Mouse (Mus musculus) neural tube, embryonic 13.5 days (tissue): ENCODE results near the gene Sec61a2. TPM values are rescaled to one million over a fixed set of nuclear protein-coding genes. Genes with fewer than 3 reads are reported as not detected.

Source experiments
- ATAC-seq: fragments of 200-750 bp; cut with Nextera tagmentation; 2 replicates; pipeline ENCODE4 v1.8.0; 2017; ENCODE audit warnings: low read depth, mild to moderate bottlenecking, moderate TSS enrichment, moderate library complexity
- H3K27ac ChIP-seq: fragments of 300-500 bp; sonication (generic); replicated peaks from 2 replicates; pipeline ENCODE4 v1.5.1; 2015; ENCODE audit warnings: moderate library complexity, mild to moderate bottlenecking, inconsistent platforms
- H3K27me3 ChIP-seq: fragments of 300-500 bp; sonication (generic); 2 replicates; pipeline ENCODE4 v1.6.1; 2015; ENCODE audit warnings: mild to moderate bottlenecking, inconsistent platforms
- H3K36me3 ChIP-seq: fragments of 300-500 bp; sonication (generic); 2 replicates; pipeline ENCODE4 v1.6.1; 2015; ENCODE audit warnings: mild to moderate bottlenecking, inconsistent platforms
- H3K4me1 ChIP-seq: fragments of 300-500 bp; sonication (generic); replicated peaks from 2 replicates; pipeline ENCODE4 v1.6.1; 2015; ENCODE audit warnings: inconsistent platforms
- H3K4me2 ChIP-seq: fragments of 300-500 bp; sonication (generic); 2 replicates; pipeline ENCODE4 v1.6.1; 2015; ENCODE audit warnings: inconsistent platforms, mild to moderate bottlenecking, moderate library complexity
- H3K4me3 ChIP-seq: fragments of 300-500 bp; sonication (generic); 2 replicates; pipeline ENCODE4 v1.5.1; 2015; ENCODE audit warnings: mild to moderate bottlenecking, inconsistent platforms
- H3K9ac ChIP-seq: fragments of 300-500 bp; sonication (generic); 2 replicates; pipeline ENCODE4 v1.6.1; 2015; ENCODE audit warnings: moderate library complexity, mild to moderate bottlenecking, inconsistent platforms
- H3K9me3 ChIP-seq: fragments of 300-500 bp; sonication (generic); 2 replicates; pipeline ENCODE4 v1.6.1; 2016; ENCODE audit warnings: inconsistent platforms
- WGBS: fragments of 180-500 bp; shearing (Covaris S2); methylation state at CpG from one replicate; pipeline ENCODE4 v1.1.7; 2015; 5-methylcytosine and 5-hydroxymethylcytosine counted together
- polyA plus RNA-seq: library from polyadenylated mRNA; unstranded; fragments of >200 nt; fragmentation: Nextera tagmentation; extraction: Ambion mirVana; gene quantifications from 2 replicates; pipeline ENCODE4 v1.2.1, GENCODE M21; 2015

The Sec61a2 gene
- polyA plus RNA-seq, 1 experiment from 2014 or later, result 106 TPM

GRCm38 (mm10) chr2:5877446-5877845 lies 17.8 kb downstream of the Sec61a2 start:
- Histone ChIP-seq H3K27ac (no peak overlapping the region), H3K27me3 (no peaks in the 10 kb centered on the region), H3K4me2 (no peak overlapping the region), H3K9me3 (no peaks in the 10 kb centered on the region), H3K9ac (no peak overlapping the region), H3K4me3 (no peak overlapping the region), H3K36me3 (peaks cover 81% of the 10 kb centered on the region), H3K4me1 (no peaks in the 10 kb centered on the region)
- WGBS, result 56% methylated on average over 3 of the region's 3 CpGs
- ATAC-seq, result no peak

DNA sequence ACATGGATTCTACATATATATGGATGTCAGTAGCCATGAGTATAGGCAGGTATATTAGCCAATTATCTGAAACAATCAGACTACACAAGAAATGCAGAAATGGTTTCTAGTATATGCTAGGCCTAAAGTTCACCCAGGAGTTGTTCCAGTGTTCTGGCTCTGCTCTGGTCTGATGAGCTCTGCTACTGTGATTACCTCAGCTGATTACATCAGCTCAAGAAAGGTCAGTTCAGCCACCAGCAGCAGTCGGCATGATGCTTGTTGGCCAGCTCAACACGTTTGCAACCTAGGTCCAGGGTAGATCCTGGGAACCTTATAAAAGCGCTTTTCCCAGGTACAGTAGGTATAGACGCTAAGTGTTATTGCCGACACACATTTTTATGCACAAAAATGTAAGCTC lies 25.5 kb downstream of the Sec61a2 start:
- no peak for ATAC-seq
- H3K27me3 ChIP-seq, result no peaks in the 10 kb centered on the region
- no peaks in the 10 kb centered on the region for H3K4me1 ChIP-seq
- H3K9me3 ChIP-seq, result no peaks in the 10 kb centered on the region
- 93% methylated on average over 5 of the region's 5 CpGs for WGBS
- no peak overlapping the region for H3K4me3 ChIP-seq
- no peak overlapping the region for H3K4me2 ChIP-seq
- H3K36me3 ChIP-seq, result peaks cover 71% of the 10 kb centered on the region
- no peak overlapping the region for H3K27ac ChIP-seq
- no peak overlapping the region for H3K9ac ChIP-seq

DNA sequence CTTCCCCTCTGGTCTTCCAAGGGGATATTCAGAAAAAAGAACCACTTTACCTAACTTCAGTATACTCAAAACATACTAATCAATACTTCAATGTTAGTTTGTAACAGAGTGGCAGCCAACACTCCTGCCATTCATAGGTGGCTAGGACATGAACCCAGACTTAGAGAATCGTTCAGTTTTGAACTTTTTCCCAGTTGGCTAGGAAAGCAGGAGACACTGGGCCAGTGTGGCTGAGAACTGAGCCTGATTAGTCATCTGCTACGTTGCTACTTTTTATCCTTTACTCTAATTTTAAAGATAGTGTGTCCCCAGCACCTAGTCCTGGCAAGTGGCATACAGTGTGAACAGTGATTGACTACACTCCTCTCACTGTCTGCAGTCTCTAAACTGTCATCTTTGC lies 27.6 kb downstream of the Sec61a2 start:
- Histone ChIP-seq H3K4me3 (no peak overlapping the region), H3K9ac (no peak overlapping the region), H3K4me2 (no peak overlapping the region), H3K4me1 (no peaks in the 10 kb centered on the region), H3K27me3 (no peaks in the 10 kb centered on the region), H3K36me3 (peaks cover 67% of the 10 kb centered on the region), H3K9me3 (no peaks in the 10 kb centered on the region), H3K27ac (no peak overlapping the region)
- no peak for ATAC-seq
- WGBS, result 92% methylated on average over 2 of the region's 2 CpGs

DNA sequence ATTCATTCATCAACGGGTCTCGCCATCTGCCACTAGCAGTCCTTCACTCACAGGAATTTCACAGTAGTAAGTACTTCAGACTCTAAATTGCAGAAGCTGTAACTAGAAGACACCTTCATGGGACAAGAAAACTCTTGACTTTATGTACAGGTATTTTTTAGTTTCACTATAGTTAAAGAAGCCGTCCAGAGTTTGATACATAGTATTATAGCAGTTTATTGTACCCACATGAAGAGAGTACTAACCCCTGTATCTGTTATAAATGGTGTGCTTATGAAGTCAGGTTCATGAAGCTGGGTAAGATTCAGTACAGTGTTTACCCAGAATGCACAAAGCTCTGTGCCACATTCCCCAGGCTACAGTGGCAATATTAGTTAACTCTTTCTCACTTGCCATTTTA lies 32.4 kb downstream of the Sec61a2 start, which contains the start of gene Gm13199:
TSS of gene Gm13199 (minus strand) at position 101 of the 400 bp plus-strand sequence.
- H3K27me3 ChIP-seq, result no peaks in the 10 kb centered on the region
- H3K4me2 ChIP-seq, result no peak within 1 kb of the TSS
- H3K4me3 ChIP-seq, result no peak within 1 kb of the TSS
- H3K27ac ChIP-seq, result no peak within 1 kb of the TSS
- H3K4me1 ChIP-seq, result no peaks in the 10 kb centered on the region
- no peaks in the 10 kb centered on the region for H3K9me3 ChIP-seq
- H3K9ac ChIP-seq, result no peak within 1 kb of the TSS
- WGBS, result 94% methylated on average over 3 of the region's 3 CpGs
- ATAC-seq, result no peak
- H3K36me3 ChIP-seq, result peaks cover 78% of the 10 kb centered on the region

DNA sequence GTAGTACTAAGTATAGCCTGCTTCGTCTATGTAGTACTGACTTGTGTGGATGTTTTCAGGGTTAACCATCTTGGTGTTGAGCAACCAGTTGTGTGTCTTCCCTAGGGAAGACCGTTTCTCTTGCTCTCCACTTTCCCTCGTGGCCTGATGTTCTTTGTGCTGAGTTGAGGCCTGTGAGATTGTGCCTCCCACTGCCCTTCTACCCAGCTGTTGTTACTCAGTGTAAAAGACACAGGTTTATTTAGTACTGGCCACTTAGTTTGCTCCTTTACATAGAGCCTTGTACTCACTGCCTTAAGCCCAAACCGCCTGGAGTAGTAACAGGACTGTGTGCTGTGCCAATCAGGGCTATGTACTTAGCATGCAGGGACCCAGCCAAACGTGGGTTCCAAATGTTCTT lies 43.4 kb downstream of the Sec61a2 start:
- 86% methylated on average over 5 of the region's 5 CpGs for WGBS
- no peaks in the 10 kb centered on the region for H3K27me3 ChIP-seq
- no peak for ATAC-seq

DNA sequence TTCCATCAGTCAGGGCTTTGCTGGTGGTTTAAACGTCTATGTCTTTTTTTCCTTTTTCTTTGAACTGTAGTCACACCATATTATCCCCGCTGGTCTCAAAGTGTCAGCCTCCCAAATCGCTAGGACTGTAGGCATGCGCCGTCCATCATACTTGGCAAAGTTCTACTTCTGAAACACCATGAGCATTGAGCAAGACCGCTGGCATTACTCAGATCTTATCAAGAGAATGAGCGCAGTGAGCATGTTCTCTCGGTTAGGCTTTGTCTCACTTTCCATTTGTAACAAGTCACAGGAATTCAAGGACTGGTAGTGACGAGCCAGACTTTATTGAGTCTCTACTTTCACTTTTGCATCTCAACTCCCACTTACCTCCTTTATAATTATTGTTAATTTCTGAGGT lies 44.1 kb downstream of the Sec61a2 start:
- Histone ChIP-seq H3K4me1 (peaks cover 10% of the 10 kb centered on the region), H3K4me3 (no peak overlapping the region), H3K9ac (no peak overlapping the region), H3K4me2 (no peak overlapping the region), H3K9me3 (no peaks in the 10 kb centered on the region), H3K27ac (no peak overlapping the region), H3K36me3 (peaks cover 27% of the 10 kb centered on the region; the same call in 1 of the 2 replicates), H3K27me3 (no peaks in the 10 kb centered on the region)
- WGBS, result 95% methylated on average over 9 of the region's 9 CpGs
- ATAC-seq, result no peak

More for the DNA sequence above, 43.4 kb downstream of the Sec61a2 start:
- no peak overlapping the region for H3K4me2 ChIP-seq
- H3K36me3 ChIP-seq, result peaks cover 31% of the 10 kb centered on the region
- H3K27ac ChIP-seq, result no peak overlapping the region
- H3K9ac ChIP-seq, result no peak overlapping the region
- H3K4me1 ChIP-seq, result peaks cover 3% of the 10 kb centered on the region; the same call in 1 of the 2 replicates
- H3K9me3 ChIP-seq, result no peaks in the 10 kb centered on the region
- no peak overlapping the region for H3K4me3 ChIP-seq

DNA sequence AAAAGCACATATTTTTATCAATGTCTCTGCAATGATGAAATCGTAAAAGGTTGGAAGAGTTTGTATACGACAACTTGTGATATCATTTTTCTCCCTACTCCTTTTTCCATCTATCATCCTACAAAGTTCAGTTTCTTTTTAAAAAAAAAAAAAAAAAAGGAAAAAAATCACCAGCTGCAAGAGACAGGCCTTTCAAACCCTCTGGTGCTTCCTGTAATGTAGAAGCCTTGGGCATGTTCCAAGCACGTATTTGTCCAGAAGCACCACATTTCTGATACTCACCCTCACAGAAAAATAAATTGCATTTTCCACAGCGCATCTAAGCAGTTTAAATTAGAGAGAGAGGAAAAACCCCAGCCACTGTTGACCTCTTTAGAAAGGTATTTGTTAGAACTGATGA lies 49.4 kb downstream of the Sec61a2 start:
- H3K36me3 ChIP-seq, result peaks cover 23% of the 10 kb centered on the region
- no peaks in the 10 kb centered on the region for H3K9me3 ChIP-seq
- H3K27me3 ChIP-seq, result no peaks in the 10 kb centered on the region
- peak overlapping the region; percentile 73 for H3K4me3 ChIP-seq
- no peak for ATAC-seq
- no peak overlapping the region for H3K27ac ChIP-seq
- WGBS, result 39% methylated on average over 4 of the region's 4 CpGs
- H3K4me2 ChIP-seq, result peak overlapping the region; percentile 68
- peaks cover 24% of the 10 kb centered on the region for H3K4me1 ChIP-seq
- peak overlapping the region; percentile 75 for H3K9ac ChIP-seq

DNA sequence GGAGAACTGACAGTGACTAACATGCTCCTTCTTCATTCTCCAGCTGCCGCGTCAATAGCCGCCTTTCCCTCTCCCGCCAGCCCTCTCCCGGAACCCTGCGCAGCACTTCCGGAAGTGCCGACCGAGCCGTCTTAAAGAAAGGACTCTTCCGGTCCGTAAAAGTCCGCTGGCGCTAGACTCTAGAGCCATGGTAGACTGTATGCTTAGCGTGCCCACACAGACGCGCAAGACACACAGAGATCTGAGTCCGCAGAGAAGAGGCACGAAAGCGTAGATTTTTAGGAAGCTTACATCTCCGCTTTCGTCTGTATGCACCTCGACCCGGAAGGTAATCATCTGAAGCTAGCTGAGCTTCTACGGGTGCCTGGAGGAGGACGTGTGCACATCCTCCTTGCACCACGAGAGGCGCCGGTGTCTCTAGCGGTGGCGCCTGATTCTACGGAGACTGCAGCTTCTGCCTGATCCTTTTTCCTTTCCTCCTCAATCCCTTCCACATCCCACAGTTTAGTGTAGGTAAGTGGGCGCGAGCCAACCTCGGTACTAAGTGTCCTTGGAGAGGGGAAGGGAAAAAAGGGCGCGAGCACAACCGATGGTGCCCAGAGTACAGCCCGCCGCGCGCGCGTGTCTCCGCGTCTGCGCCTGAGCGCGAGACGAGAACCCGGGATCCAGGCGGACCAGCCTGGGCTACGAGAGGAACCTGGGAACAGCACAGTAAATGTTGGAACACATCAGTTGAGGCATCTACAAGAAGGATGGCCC lies 50.2 kb downstream of the Sec61a2 start, which contains the start of the genes Nudt5 and Cdc123:
TSS of gene Nudt5 (plus strand) at position 147 of the 759 bp plus-strand sequence.
TSS of gene Cdc123 (minus strand) at position 292 of the 759 bp plus-strand sequence.
- WGBS, result under 1% methylated on average over 53 of the region's 53 CpGs
- peak within 1 kb of the TSS; percentile 75 for H3K9ac ChIP-seq

DNA sequence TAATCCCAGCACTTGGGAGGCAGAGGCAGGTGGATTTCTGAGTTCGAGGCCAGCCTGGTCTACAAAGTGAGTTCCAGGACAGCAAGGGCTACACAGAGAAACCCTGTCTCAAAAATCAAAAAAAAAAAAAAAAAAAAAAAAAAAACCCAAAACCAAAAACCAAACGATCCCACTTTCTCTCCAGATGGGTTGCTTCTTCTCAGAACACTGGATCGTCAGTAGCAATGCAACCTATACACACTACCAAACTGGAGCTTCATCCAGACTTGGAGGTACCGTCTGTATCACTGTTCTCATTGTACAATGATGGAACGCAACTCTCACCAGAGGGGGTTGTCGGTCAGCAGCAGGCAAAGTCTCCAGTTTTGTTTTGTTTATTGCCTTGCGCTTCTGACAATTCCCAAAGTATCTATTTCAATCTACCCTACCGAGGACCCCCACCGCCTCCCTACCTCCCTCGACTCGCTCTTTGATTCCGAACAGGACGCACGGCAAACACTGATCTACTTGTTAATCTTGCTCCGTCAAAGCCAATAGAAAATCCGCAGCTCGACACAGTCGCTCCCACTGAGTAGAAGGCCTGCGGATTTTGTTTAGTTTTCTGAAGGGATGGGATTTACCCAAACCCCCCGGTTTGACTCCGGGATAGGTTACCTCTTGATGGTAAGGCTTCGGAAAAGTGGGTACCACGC lies 50.9 kb downstream of the Sec61a2 start:
- Histone ChIP-seq H3K4me1 (peaks cover 24% of the 10 kb centered on the region), H3K27ac (peak overlapping the region; percentile 91), H3K27me3 (no peaks in the 10 kb centered on the region), H3K4me2 (peak overlapping the region; percentile 68), H3K4me3 (peak overlapping the region; percentile 73), H3K36me3 (peaks cover 37% of the 10 kb centered on the region), H3K9me3 (no peaks in the 10 kb centered on the region), H3K9ac (peak overlapping the region; percentile 75)
- ATAC-seq, result peak; percentile 56
- WGBS, result 5% methylated on average over 23 of the region's 23 CpGs

More for the DNA sequence above, 50.2 kb downstream of the Sec61a2 start, which contains the start of the genes Nudt5 and Cdc123:
- ATAC-seq, result peak; percentile 97
- Histone ChIP-seq H3K4me3 (peak within 1 kb of the TSS; percentile 73), H3K27me3 (no peaks in the 10 kb centered on the region), H3K27ac (peak within 1 kb of the TSS; percentile 91), H3K9me3 (no peaks in the 10 kb centered on the region), H3K4me2 (peak within 1 kb of the TSS; percentile 68), H3K4me1 (peaks cover 24% of the 10 kb centered on the region), H3K36me3 (peaks cover 30% of the 10 kb centered on the region)

DNA sequence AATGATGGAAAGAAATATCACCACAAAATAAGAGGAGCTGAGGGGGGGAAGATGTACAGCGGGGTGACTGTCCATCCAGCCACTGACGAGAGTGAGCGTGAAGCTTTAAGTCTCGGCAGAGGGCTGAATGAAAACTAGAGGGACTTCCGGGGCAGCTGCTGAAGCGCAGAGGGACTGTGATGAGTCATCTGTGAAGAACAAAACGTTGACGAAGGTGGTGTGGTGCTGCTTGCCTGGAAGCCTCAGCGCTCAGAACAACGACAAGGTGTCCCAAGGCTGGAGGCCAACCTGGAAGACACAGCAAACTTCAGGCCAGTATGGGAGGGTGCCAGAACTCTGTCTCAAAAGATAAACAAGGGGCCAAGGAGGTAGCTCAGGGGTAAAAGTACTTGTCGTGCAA lies 54.4 kb downstream of the Sec61a2 start:
- Histone ChIP-seq H3K27me3 (no peaks in the 10 kb centered on the region), H3K9ac (no peak overlapping the region), H3K4me3 (no peak overlapping the region), H3K27ac (no peak overlapping the region), H3K4me1 (peaks cover 11% of the 10 kb centered on the region), H3K36me3 (peaks cover 57% of the 10 kb centered on the region), H3K4me2 (no peak overlapping the region), H3K9me3 (no peaks in the 10 kb centered on the region)
- WGBS, result 97% methylated on average over 11 of the region's 11 CpGs
- ATAC-seq, result no peak

GRCm38 (mm10) chr2:5825265-5825913 lies 69.8 kb downstream of the Sec61a2 start:
- no peak overlapping the region for H3K27ac ChIP-seq
- no peak overlapping the region for H3K4me2 ChIP-seq
- H3K9ac ChIP-seq, result no peak overlapping the region
- 94% methylated on average over 5 of the region's 5 CpGs for WGBS
- H3K4me3 ChIP-seq, result no peak overlapping the region
- ATAC-seq, result no peak
- H3K36me3 ChIP-seq, result peaks cover 56% of the 10 kb centered on the region
- no peaks in the 10 kb centered on the region for H3K4me1 ChIP-seq
- H3K9me3 ChIP-seq, result no peaks in the 10 kb centered on the region
- H3K27me3 ChIP-seq, result no peaks in the 10 kb centered on the region

DNA sequence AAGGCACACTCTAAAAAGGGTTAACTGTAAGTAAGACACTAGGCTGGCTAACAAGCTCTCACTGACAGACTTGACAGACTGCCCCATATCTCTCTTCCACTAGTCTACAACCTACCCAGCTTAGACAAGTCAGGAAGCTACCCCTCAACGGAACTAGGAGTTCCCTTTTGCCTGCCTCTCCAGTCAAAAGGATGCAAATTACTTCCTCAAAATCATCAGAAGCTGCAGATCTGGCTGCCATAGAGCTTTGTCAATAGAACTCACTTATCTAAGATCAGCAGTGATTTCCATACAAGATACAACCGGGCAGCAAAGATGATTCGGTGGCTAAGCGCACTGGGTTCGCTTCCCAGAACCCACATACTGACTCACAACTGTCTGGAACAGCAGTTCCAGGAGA lies 70.5 kb downstream of the Sec61a2 start:
- no peaks in the 10 kb centered on the region for H3K9me3 ChIP-seq
- H3K4me1 ChIP-seq, result no peaks in the 10 kb centered on the region
- peaks cover 58% of the 10 kb centered on the region for H3K36me3 ChIP-seq
- H3K4me2 ChIP-seq, result no peak overlapping the region
- WGBS, result 91% methylated on average over 5 of the region's 5 CpGs
- H3K9ac ChIP-seq, result no peak overlapping the region
- H3K27ac ChIP-seq, result no peak overlapping the region
- no peak overlapping the region for H3K4me3 ChIP-seq
- no peaks in the 10 kb centered on the region for H3K27me3 ChIP-seq
- no peak for ATAC-seq
